Mouse (Mus musculus): ENCODE data around the gene Zfp110.

Gene Zfp110

GRCm38 (mm10) chr7:12897655-12898410, 63.3 kb downstream of the Zfp110 start, which contains the start of gene Zscan22:
Zscan22 (plus strand) TSS chr7:12897815.
- DNase-seq (ENCODE audit: low spot score), result peak; percentile 69

Data from urinary bladder, postnatal 10 days (tissue).